Mouse (Mus musculus): ENCODE data around the gene Gas2l1. TPM values are rescaled to one million over a fixed set of nuclear protein-coding genes. Genes with fewer than 3 reads are reported as not detected.

Gene Gas2l1
- 22.9 and 27.9 TPM in 2 replicates for polyA plus RNA-seq (2014; fragmentation: Nextera tagmentation; extraction: Ambion mirVana)

GRCm38 (mm10) chr11:5065056-5065821 is at the start of gene Gas2l1:
Gene Gas2l1 (minus strand): TSS chr11:5065327.
- H3K27me3 ChIP-seq (ENCODE audit: control insufficient read depth, insufficient read depth, low read length), result peaks cover 16% of the 10 kb centered on the region
- H3K36me3 ChIP-seq (ENCODE audit: control insufficient read depth, insufficient read depth, low read length), result peaks cover 23% of the 10 kb centered on the region
- peak within 1 kb of the TSS; percentile 78 for H3K4me3 ChIP-seq (ENCODE audit: low read depth, low read length)
- H3K9me3 ChIP-seq (ENCODE audit: control insufficient read depth, low read depth, low read length), result no peaks in the 10 kb centered on the region
- peak within 1 kb of the TSS; percentile 93 for H3K4me2 ChIP-seq (replicated peaks; ENCODE audit: low read depth, low read length)
- under 1% methylated on average over 50 of the region's 50 CpGs for WGBS
- peak within 1 kb of the TSS; percentile 71 for H3K9ac ChIP-seq (replicated peaks; ENCODE audit: low read depth, low read length)
- H3K4me1 ChIP-seq (ENCODE audit: control insufficient read depth, insufficient read depth, low read length), result peaks cover 32% of the 10 kb centered on the region
- ATAC-seq (ENCODE audit: insufficient number of reproducible peaks, insufficient read depth, low FRiP score, low read depth), result peak; percentile 80
- no peak within 1 kb of the TSS for H3K27ac ChIP-seq (ENCODE audit: low read length)

DNA sequence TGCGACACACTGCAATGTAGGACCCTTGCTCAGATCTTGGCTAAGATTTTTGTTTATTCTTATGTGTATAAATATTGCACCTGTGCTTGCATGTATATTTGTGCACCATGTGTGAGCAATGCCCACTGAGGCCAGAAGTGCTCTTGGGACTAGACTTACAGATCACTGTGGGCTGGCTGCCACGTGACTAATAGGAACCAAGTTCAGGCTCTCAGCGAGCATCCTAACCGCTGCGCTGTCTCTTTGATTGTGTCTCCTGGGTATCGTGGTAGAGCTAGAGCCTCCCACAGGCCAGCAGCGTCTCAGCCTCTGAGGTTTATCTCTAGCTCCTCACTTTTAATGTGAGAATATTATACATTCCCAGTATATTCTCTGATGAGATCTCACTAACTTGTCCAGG is 48.5 kb upstream of the Gas2l1 start:
- no peaks in the 10 kb centered on the region for H3K4me1 ChIP-seq (ENCODE audit: control insufficient read depth, insufficient read depth, low read length)
- H3K4me2 ChIP-seq (replicated peaks; ENCODE audit: low read depth, low read length), result no peak overlapping the region
- H3K27ac ChIP-seq (ENCODE audit: low read length), result no peak overlapping the region
- ATAC-seq (ENCODE audit: insufficient number of reproducible peaks, insufficient read depth, low FRiP score, low read depth), result no peak
- H3K4me3 ChIP-seq (ENCODE audit: low read depth, low read length), result no peak overlapping the region
- no peak overlapping the region for H3K9ac ChIP-seq (replicated peaks; ENCODE audit: low read depth, low read length)
- H3K36me3 ChIP-seq (ENCODE audit: control insufficient read depth, insufficient read depth, low read length), result no peaks in the 10 kb centered on the region
- no peaks in the 10 kb centered on the region for H3K9me3 ChIP-seq (ENCODE audit: control insufficient read depth, low read depth, low read length)
- 76% methylated on average over 7 of the region's 7 CpGs for whole genome bisulfite sequencing
- no peaks in the 10 kb centered on the region for H3K27me3 ChIP-seq (ENCODE audit: control insufficient read depth, insufficient read depth, low read length)

DNA sequence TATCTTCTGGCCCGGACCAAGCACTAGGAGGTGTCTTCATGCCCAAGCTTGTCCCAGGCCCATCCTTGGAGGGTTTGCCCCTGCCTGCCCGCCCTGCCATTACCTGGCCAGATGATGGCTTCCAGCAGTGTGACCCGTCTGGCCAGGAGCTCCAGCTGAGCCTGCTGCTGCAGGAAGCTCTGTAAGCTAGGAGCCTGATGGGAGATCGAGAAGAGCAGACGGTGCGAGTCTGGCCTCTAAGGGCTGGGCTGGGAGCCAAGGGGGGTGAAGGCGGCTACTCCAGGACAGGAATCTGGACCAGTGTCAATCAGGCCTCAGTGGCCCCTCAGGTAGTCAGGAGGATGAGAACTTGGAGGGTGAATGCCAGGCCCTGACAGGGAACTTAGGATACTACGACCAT is 44.3 kb upstream of the Gas2l1 start:
- WGBS, result 61% methylated on average over 8 of the region's 8 CpGs
- no peak for ATAC-seq (ENCODE audit: insufficient number of reproducible peaks, insufficient read depth, low FRiP score, low read depth)

DNA sequence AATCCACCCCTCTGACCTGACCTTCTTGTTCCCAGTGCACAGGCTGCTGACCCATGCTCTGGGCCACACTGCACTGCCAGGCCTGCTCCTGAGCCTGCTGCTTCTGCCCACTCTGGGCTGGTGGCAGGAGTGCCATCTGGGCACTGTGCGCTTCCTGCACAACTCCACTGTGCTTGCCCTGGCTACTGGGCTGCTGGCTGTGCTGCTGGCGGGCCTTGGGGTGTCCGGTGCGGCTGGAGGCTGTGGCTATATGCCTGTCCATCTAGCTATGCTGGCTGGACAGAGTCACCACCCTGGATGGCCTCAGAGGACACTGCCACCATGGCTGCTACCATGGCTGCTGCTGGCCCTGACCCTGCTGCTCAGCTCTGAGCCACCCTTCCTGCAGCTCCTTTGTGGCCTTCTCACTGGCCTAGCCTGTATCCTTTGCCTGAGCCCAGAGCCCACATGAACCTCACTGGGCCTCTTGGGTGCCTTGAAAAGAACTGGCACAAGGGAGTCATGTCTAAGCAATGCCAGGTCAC is 38.9 kb upstream of the Gas2l1 start:
- no peak for ATAC-seq (ENCODE audit: insufficient number of reproducible peaks, insufficient read depth, low FRiP score, low read depth)
- Histone ChIP-seq H3K27ac (ENCODE audit: low read length) (no peak overlapping the region), H3K4me3 (ENCODE audit: low read depth, low read length) (no peak overlapping the region), H3K4me1 (ENCODE audit: control insufficient read depth, insufficient read depth, low read length) (peaks cover 5% of the 10 kb centered on the region; the same call in 1 of the 2 replicates), H3K4me2 (replicated peaks; ENCODE audit: low read depth, low read length) (no peak overlapping the region), H3K9me3 (ENCODE audit: control insufficient read depth, low read depth, low read length) (no peaks in the 10 kb centered on the region), H3K36me3 (ENCODE audit: control insufficient read depth, insufficient read depth, low read length) (peaks cover 10% of the 10 kb centered on the region), H3K9ac (replicated peaks; ENCODE audit: low read depth, low read length) (no peak overlapping the region), H3K27me3 (ENCODE audit: control insufficient read depth, insufficient read depth, low read length) (no peaks in the 10 kb centered on the region)
- 87% methylated on average over 4 of the region's 4 CpGs for WGBS

More for the DNA sequence above, 44.3 kb upstream of the Gas2l1 start:
- Histone ChIP-seq H3K9ac (replicated peaks; ENCODE audit: low read depth, low read length) (no peak overlapping the region), H3K4me3 (ENCODE audit: low read depth, low read length) (no peak overlapping the region), H3K36me3 (ENCODE audit: control insufficient read depth, insufficient read depth, low read length) (peaks cover 6% of the 10 kb centered on the region), H3K4me1 (ENCODE audit: control insufficient read depth, insufficient read depth, low read length) (no peaks in the 10 kb centered on the region), H3K27me3 (ENCODE audit: control insufficient read depth, insufficient read depth, low read length) (no peaks in the 10 kb centered on the region), H3K4me2 (replicated peaks; ENCODE audit: low read depth, low read length) (no peak overlapping the region), H3K27ac (ENCODE audit: low read length) (no peak overlapping the region), H3K9me3 (ENCODE audit: control insufficient read depth, low read depth, low read length) (no peaks in the 10 kb centered on the region)

GRCm38 (mm10) chr11:5102384-5102783 is 37.3 kb upstream of the Gas2l1 start:
- Histone ChIP-seq H3K4me1 (ENCODE audit: control insufficient read depth, insufficient read depth, low read length) (peaks cover 6% of the 10 kb centered on the region; the same call in 1 of the 2 replicates), H3K9me3 (ENCODE audit: control insufficient read depth, low read depth, low read length) (no peaks in the 10 kb centered on the region), H3K4me2 (replicated peaks; ENCODE audit: low read depth, low read length) (no peak overlapping the region), H3K36me3 (ENCODE audit: control insufficient read depth, insufficient read depth, low read length) (peaks cover 10% of the 10 kb centered on the region), H3K4me3 (ENCODE audit: low read depth, low read length) (no peak overlapping the region), H3K27ac (ENCODE audit: low read length) (no peak overlapping the region), H3K9ac (replicated peaks; ENCODE audit: low read depth, low read length) (no peak overlapping the region), H3K27me3 (ENCODE audit: control insufficient read depth, insufficient read depth, low read length) (no peaks in the 10 kb centered on the region)
- ATAC-seq (ENCODE audit: insufficient number of reproducible peaks, insufficient read depth, low FRiP score, low read depth), result no peak
- WGBS, result 90% methylated on average over 7 of the region's 7 CpGs

- ATAC-seq (ENCODE audit: insufficient number of reproducible peaks, insufficient read depth, low FRiP score, low read depth), result no peak
- H3K27ac ChIP-seq (ENCODE audit: low read length), result no peak overlapping the region
- 79% methylated on average over 6 of the region's 6 CpGs for WGBS
Measured at GRCm38 (mm10) chr11:5101641-5102040, 36.5 kb upstream of the Gas2l1 start.

GRCm38 (mm10) chr11:5100801-5101200 is 35.7 kb upstream of the Gas2l1 start:
- H3K27me3 ChIP-seq (ENCODE audit: control insufficient read depth, insufficient read depth, low read length), result no peaks in the 10 kb centered on the region
- H3K4me3 ChIP-seq (ENCODE audit: low read depth, low read length), result no peak overlapping the region; the same call in 1 of the 2 replicates
- peaks cover 20% of the 10 kb centered on the region; the same call in 1 of the 2 replicates for H3K4me1 ChIP-seq (ENCODE audit: control insufficient read depth, insufficient read depth, low read length)
- no peak overlapping the region; the same call in 1 of the 2 replicates for H3K9ac ChIP-seq (replicated peaks; ENCODE audit: low read depth, low read length)
- H3K27ac ChIP-seq (ENCODE audit: low read length), result no peak overlapping the region
- peaks cover 10% of the 10 kb centered on the region for H3K36me3 ChIP-seq (ENCODE audit: control insufficient read depth, insufficient read depth, low read length)
- no peaks in the 10 kb centered on the region for H3K9me3 ChIP-seq (ENCODE audit: control insufficient read depth, low read depth, low read length)
- 50% methylated on average over 5 of the region's 5 CpGs for WGBS
- ATAC-seq (ENCODE audit: insufficient number of reproducible peaks, insufficient read depth, low FRiP score, low read depth), result no peak
- peak overlapping the region; percentile 70 for H3K4me2 ChIP-seq (replicated peaks; ENCODE audit: low read depth, low read length)

More at GRCm38 (mm10) chr11:5101641-5102040, 36.5 kb upstream of the Gas2l1 start:
- no peak overlapping the region for H3K4me3 ChIP-seq (ENCODE audit: low read depth, low read length)
- H3K27me3 ChIP-seq (ENCODE audit: control insufficient read depth, insufficient read depth, low read length), result no peaks in the 10 kb centered on the region
- H3K9ac ChIP-seq (replicated peaks; ENCODE audit: low read depth, low read length), result no peak overlapping the region
- no peak overlapping the region for H3K4me2 ChIP-seq (replicated peaks; ENCODE audit: low read depth, low read length)
- no peaks in the 10 kb centered on the region for H3K9me3 ChIP-seq (ENCODE audit: control insufficient read depth, low read depth, low read length)
- peaks cover 12% of the 10 kb centered on the region; the same call in 1 of the 2 replicates for H3K4me1 ChIP-seq (ENCODE audit: control insufficient read depth, insufficient read depth, low read length)
- H3K36me3 ChIP-seq (ENCODE audit: control insufficient read depth, insufficient read depth, low read length), result peaks cover 10% of the 10 kb centered on the region

GRCm38 (mm10) chr11:5100283-5100682 is 35.2 kb upstream of the Gas2l1 start:
- no peaks in the 10 kb centered on the region for H3K27me3 ChIP-seq (ENCODE audit: control insufficient read depth, insufficient read depth, low read length)
- H3K4me2 ChIP-seq (replicated peaks; ENCODE audit: low read depth, low read length), result peak overlapping the region; percentile 70
- peak overlapping the region; percentile 96 for H3K4me3 ChIP-seq (ENCODE audit: low read depth, low read length)
- no peaks in the 10 kb centered on the region for H3K9me3 ChIP-seq (ENCODE audit: control insufficient read depth, low read depth, low read length)
- peaks cover 21% of the 10 kb centered on the region; the same call in 1 of the 2 replicates for H3K4me1 ChIP-seq (ENCODE audit: control insufficient read depth, insufficient read depth, low read length)
- peak overlapping the region; percentile 98 for H3K27ac ChIP-seq (ENCODE audit: low read length)
- ATAC-seq (ENCODE audit: insufficient number of reproducible peaks, insufficient read depth, low FRiP score, low read depth), result no peak
- under 1% methylated on average over 7 of the region's 7 CpGs for WGBS
- H3K9ac ChIP-seq (replicated peaks; ENCODE audit: low read depth, low read length), result peak overlapping the region; percentile 98
- peaks cover 7% of the 10 kb centered on the region for H3K36me3 ChIP-seq (ENCODE audit: control insufficient read depth, insufficient read depth, low read length)
